ENCODE assay signal across 30 mouse cellular contexts in the genomic region with DNA sequence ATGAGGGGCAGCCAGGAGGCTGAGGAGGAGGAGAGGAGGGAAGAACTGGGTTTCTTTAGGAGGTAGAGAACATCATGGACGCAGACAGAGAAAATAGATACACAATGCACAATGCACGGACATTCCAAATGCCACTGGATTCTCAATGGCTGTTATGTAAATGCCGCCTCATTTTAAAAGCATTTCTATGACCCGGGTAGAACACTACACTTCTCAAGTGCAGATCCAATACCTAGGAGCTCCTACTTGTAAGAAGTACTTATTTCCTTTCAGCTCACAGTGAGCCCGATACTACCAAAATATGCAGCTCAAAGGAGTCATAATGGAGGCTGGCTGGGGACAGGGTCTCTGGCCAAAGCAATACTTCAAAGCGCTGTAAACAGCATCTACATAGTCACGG. TPM values are rescaled to one million over a fixed set of nuclear protein-coding genes. Genes with fewer than 3 reads are reported as not detected.
DNase-seq lines count a peak whose midpoint lies in the region; ATAC-seq and TF ChIP-seq lines count a peak whose summit lies in the region.
"Had no signal": no experiment of that assay in that cellular context is flagged by ENCODE, and none has a peak within 500 bp of the region (broad histone marks: within the 10 kb centered on the region; RNA-seq: fewer than 3 reads in every experiment).

No protein-coding gene starts in this region.

- H3K27me3 ChIP-seq in cerebellum, adult 2 months (ENCODE audit: control insufficient read depth, insufficient read depth, low read length) = no peaks in the 10 kb centered on the region
- H3K27me3 ChIP-seq in kidney, embryonic 15.5 days = no peaks in the 10 kb centered on the region
- H3K27me3 ChIP-seq in lung, embryonic 14.5 days (ENCODE audit: insufficient read depth, low read length) = no peaks in the 10 kb centered on the region
- no peaks in the 10 kb centered on the region for H3K27me3 ChIP-seq in neural tube, embryonic 13.5 days
- H3K27me3 ChIP-seq in neural tube, embryonic 15.5 days (replicated peaks) = no peaks in the 10 kb centered on the region
- H3K27me3 ChIP-seq: CH12.LX; forebrain, embryonic 13.5 days; hindbrain, embryonic 12.5 days; limb, embryonic 13.5 days had no signal

- DNase-seq in cerebellum, adult 2 months = no peak
- DNase-seq in cerebellum, postnatal 10 days = no peak
- DNase-seq in kidney, postnatal 14 days = no peak
- peak; percentile 39 for DNase-seq in lung, embryonic 14.5 days
- no peak for DNase-seq in lung, adult 18-20 months
- DNase-seq: adrenal gland, adult 2 months; adrenal gland, postnatal 36 days; cerebellum, adult 18-20 months; cerebellum, postnatal 25 days; gastrocnemius, postnatal 25 days; heart, adult 11 months; heart, postnatal 36 days; layer of hippocampus, adult 9-11 months; right cerebral cortex, postnatal 4 days; thymus, adult 18-20 months; thymus, postnatal 25 days had no signal

- WGBS in cerebellum, adult 2 months = 71% methylated on average over 7 of the region's 7 CpGs
- 91% methylated on average over 7 of the region's 7 CpGs for WGBS in kidney, embryonic 15.5 days
- WGBS in lung, embryonic 14.5 days = 72% methylated on average over 7 of the region's 7 CpGs
- 86% methylated on average over 7 of the region's 7 CpGs for WGBS in neural tube, embryonic 13.5 days
- WGBS in neural tube, embryonic 15.5 days = 84% methylated on average over 7 of the region's 7 CpGs

- H3K4me1 ChIP-seq in cerebellum, adult 2 months (ENCODE audit: control insufficient read depth, insufficient read depth, low read length) = peaks cover 59% of the 10 kb centered on the region
- peaks cover 70% of the 10 kb centered on the region for H3K4me1 ChIP-seq in kidney, embryonic 15.5 days
- peaks cover 19% of the 10 kb centered on the region for H3K4me1 ChIP-seq in lung, embryonic 14.5 days (ENCODE audit: insufficient read depth)
- peaks cover 61% of the 10 kb centered on the region for H3K4me1 ChIP-seq in neural tube, embryonic 13.5 days (replicated peaks)
- peaks cover 43% of the 10 kb centered on the region for H3K4me1 ChIP-seq in neural tube, embryonic 15.5 days

- no peak overlapping the region for H3K4me3 ChIP-seq in cerebellum, adult 2 months (replicated peaks; ENCODE audit: insufficient read depth, low read depth, low read length)
- no peak overlapping the region for H3K4me3 ChIP-seq in kidney, embryonic 15.5 days (replicated peaks)
- no peak overlapping the region for H3K4me3 ChIP-seq in lung, embryonic 14.5 days (ENCODE audit: low read depth, low read length)
- H3K4me3 ChIP-seq in neural tube, embryonic 13.5 days = no peak overlapping the region
- H3K4me3 ChIP-seq in neural tube, embryonic 15.5 days (replicated peaks) = no peak overlapping the region
- H3K4me3 ChIP-seq: forebrain, embryonic 13.5 days; hindbrain, embryonic 12.5 days; limb, embryonic 13.5 days had no signal

- TF ChIP-seq CTCF in cerebellum, adult 2 months (IDR thresholded peaks at IDR 0.05; ENCODE audit: borderline replicate concordance, insufficient read depth, low read depth, low read length) = no peak
- TF ChIP-seq CTCF in lung, embryonic 14.5 days (IDR thresholded peaks at IDR 0.05; ENCODE audit: low read depth) = no peak

- ATAC-seq in kidney, embryonic 15.5 days (replicated peaks; ENCODE audit: low FRiP score) = no peak
- ATAC-seq in lung, embryonic 14.5 days (ENCODE audit: insufficient read depth) = no peak
- ATAC-seq in neural tube, embryonic 13.5 days (ENCODE audit: low read depth) = no peak
- no peak for ATAC-seq in neural tube, embryonic 15.5 days (ENCODE audit: low FRiP score)
- ATAC-seq: activated CD4-positive, CD25-positive, alpha-beta regulatory T cell, adult 4 months; forebrain, embryonic 13.5 days; intestine, postnatal 0 days; midbrain, embryonic 16.5 days had no signal

- H3K27ac ChIP-seq in cerebellum, adult 2 months (ENCODE audit: insufficient read depth, low read length) = peak overlapping the region; percentile 17; the same call in 1 of the 2 replicates
- H3K27ac ChIP-seq in kidney, embryonic 15.5 days = peak overlapping the region; percentile 94
- H3K27ac ChIP-seq in lung, embryonic 14.5 days (ENCODE audit: low read depth) = peak overlapping the region; percentile 90; the same call in 1 of the 2 replicates
- H3K27ac ChIP-seq in neural tube, embryonic 13.5 days (replicated peaks) = peak overlapping the region; percentile 73
- H3K27ac ChIP-seq in neural tube, embryonic 15.5 days (replicated peaks) = no peak overlapping the region
- H3K27ac ChIP-seq: forebrain, embryonic 13.5 days; limb, embryonic 13.5 days; stomach, postnatal 0 days had no signal

- no peak for TF ChIP-seq POLR2A in cerebellum, adult 2 months (IDR thresholded peaks at IDR 0.05; ENCODE audit: borderline replicate concordance, insufficient read depth, low read length)

- no peaks in the 10 kb centered on the region for H3K36me3 ChIP-seq in kidney, embryonic 15.5 days
- H3K36me3 ChIP-seq in lung, embryonic 14.5 days (ENCODE audit: insufficient read depth) = no peaks in the 10 kb centered on the region
- no peaks in the 10 kb centered on the region for H3K36me3 ChIP-seq in neural tube, embryonic 13.5 days
- H3K36me3 ChIP-seq in neural tube, embryonic 15.5 days = no peaks in the 10 kb centered on the region
- H3K36me3 ChIP-seq: hindbrain, embryonic 12.5 days; limb, embryonic 13.5 days had no signal

- H3K9ac ChIP-seq in kidney, embryonic 15.5 days = no peak overlapping the region
- H3K9ac ChIP-seq in lung, embryonic 14.5 days = no peak overlapping the region
- no peak overlapping the region for H3K9ac ChIP-seq in neural tube, embryonic 13.5 days
- no peak overlapping the region for H3K9ac ChIP-seq in neural tube, embryonic 15.5 days (replicated peaks)
- H3K9ac ChIP-seq: forebrain, embryonic 13.5 days; hindbrain, embryonic 12.5 days; limb, embryonic 13.5 days had no signal

- H3K4me2 ChIP-seq in kidney, embryonic 15.5 days = no peak overlapping the region
- H3K4me2 ChIP-seq in lung, embryonic 14.5 days = no peak overlapping the region
- H3K4me2 ChIP-seq in neural tube, embryonic 13.5 days = no peak overlapping the region
- H3K4me2 ChIP-seq in neural tube, embryonic 15.5 days = no peak overlapping the region
- H3K4me2 ChIP-seq: forebrain, embryonic 13.5 days; heart, embryonic 11.5 days; hindbrain, embryonic 12.5 days; limb, embryonic 13.5 days; liver, embryonic 11.5 days; midbrain, embryonic 11.5 days had no signal

- H3K9me3 ChIP-seq in kidney, embryonic 15.5 days (replicated peaks) = no peaks in the 10 kb centered on the region
- H3K9me3 ChIP-seq in lung, embryonic 14.5 days (ENCODE audit: low read depth, low read length) = no peaks in the 10 kb centered on the region
- H3K9me3 ChIP-seq in neural tube, embryonic 13.5 days = no peaks in the 10 kb centered on the region
- no peaks in the 10 kb centered on the region for H3K9me3 ChIP-seq in neural tube, embryonic 15.5 days (replicated peaks)
- H3K9me3 ChIP-seq: forebrain, embryonic 13.5 days; hindbrain, embryonic 12.5 days; limb, embryonic 13.5 days had no signal

RNA-seq across cellular contexts. Expression of gene Sorl1, which starts 12.8 kb away (rescaled TPM):
- polyA plus RNA-seq in cerebellum, adult 2 months (2012; rRNA removed) = 169 and 198 TPM in 2 replicates
- 8.4 and 9.1 TPM in 2 replicates for polyA plus RNA-seq in kidney, embryonic 15.5 days (2015; fragmentation: Nextera tagmentation; extraction: Ambion mirVana)
- polyA plus RNA-seq in lung, embryonic 14.5 days (2014; fragmentation: Nextera tagmentation; extraction: Ambion mirVana) = 15.3 and 19.8 TPM in 2 replicates
- polyA plus RNA-seq in neural tube, embryonic 13.5 days (2015; fragmentation: Nextera tagmentation; extraction: Ambion mirVana) = 12.1 and 12.7 TPM in 2 replicates
- 12.6 and 13.3 TPM in 2 replicates for polyA plus RNA-seq in neural tube, embryonic 15.5 days (2015; fragmentation: Nextera tagmentation; extraction: Ambion mirVana)
